Mouse (Mus musculus) G1E (cell line): ENCODE data around the gene Gm45062. TPM values are rescaled to one million over a fixed set of nuclear protein-coding genes. Genes with fewer than 3 reads are reported as not detected.

ENCODE experiments used
- ATAC-seq: 2 replicates; pipeline ENCODE4 v1.8.0; 2016; ENCODE audit warnings: mild to moderate bottlenecking; ENCODE audit not compliant: insufficient number of reproducible peaks, poor library complexity, low FRiP score, severe bottlenecking; ENCODE audit errors: extremely low read depth
- DNase-seq: peaks from one replicate; pipeline ENCODE4 v3.0.0; 2012; ENCODE audit warnings: low spot score
- H3K27me3 ChIP-seq: 2 replicates; pipeline ENCODE4 v1.6.1; 2012; ENCODE audit warnings: mild to moderate bottlenecking, low read length, inconsistent platforms; ENCODE audit not compliant: insufficient read depth
- H3K36me3 ChIP-seq: replicated peaks from 2 replicates; pipeline ENCODE3; 2012; ENCODE audit warnings: mild to moderate bottlenecking, inconsistent platforms
- H3K4me1 ChIP-seq: 2 replicates; pipeline ENCODE4 v1.6.1; 2012; ENCODE audit warnings: low read depth, low read length, inconsistent platforms, mixed read lengths; ENCODE audit not compliant: insufficient read depth
- H3K4me3 ChIP-seq: 2 replicates; pipeline ENCODE4 v1.5.1; 2012; ENCODE audit warnings: low read depth, mild to moderate bottlenecking, inconsistent platforms, low read length, moderate library complexity, mixed read lengths
- H3K9me3 ChIP-seq: replicated peaks from 2 replicates; pipeline ENCODE4 v1.6.1; 2012; ENCODE audit warnings: inconsistent platforms
- CTCF ChIP-seq: IDR thresholded peaks from 2 replicates; pipeline ENCODE4 v1.5.1; 2012; ENCODE audit warnings: low read depth, low read length, inconsistent platforms, mixed read lengths
- GATA1 ChIP-seq: IDR thresholded peaks from 2 replicates; pipeline ENCODE4 v1.6.1; 2012; ENCODE audit warnings: borderline replicate concordance, low read length, inconsistent platforms, mixed read lengths
- GATA2 ChIP-seq: IDR thresholded peaks from 2 replicates; pipeline ENCODE4 v1.6.1; 2012; ENCODE audit warnings: low read depth, low read length, inconsistent platforms, borderline replicate concordance
- POLR2AphosphoS5 ChIP-seq: IDR thresholded peaks from 2 replicates; pipeline ENCODE4 v1.6.1; 2012; ENCODE audit warnings: low read depth, low read length, inconsistent platforms; ENCODE audit not compliant: insufficient replicate concordance
- TAL1 ChIP-seq: conservative IDR thresholded peaks from 2 replicates; pipeline ENCODE4 v1.6.1; 2012; ENCODE audit warnings: low read depth, low read length, inconsistent platforms, mixed read lengths
- polyA plus RNA-seq: library from polyadenylated mRNA; stranded (reverse); fragments of >175 nt; gene quantifications from 2 replicates; pipeline ENCODE4 v1.2.3, GENCODE M21; 2012
- total RNA-seq, 2 experiments: library from RNA; stranded (forward) in 1 of 2; stranded (reverse) in 1 of 2; fragments of 200-1000 nt in 1 of 2; fragments of >200 nt in 1 of 2; fragmentation: Nextera tagmentation in 1 of 2; gene quantifications; 2 replicates each; pipeline ENCODE4 v1.2.3; 2014 to 2017

The Gm45062 gene
- total and polyA plus RNA-seq, 3 experiments = 57.6 to 88.3 TPM; not detected in 1

GRCm38 (mm10) chr6:8638122-8638521, 378.9 kb downstream of the Gm45062 start:
- Histone ChIP-seq H3K27me3 (peaks cover 39% of the 10 kb centered on the region), H3K9me3 (no peaks in the 10 kb centered on the region), H3K36me3 (no peaks in the 10 kb centered on the region), H3K4me3 (no peak overlapping the region), H3K4me1 (peaks cover 4% of the 10 kb centered on the region)
- ATAC-seq (no peak), DNase-seq (no peak)
- TF ChIP-seq TAL1 = no peak
- no peak for TF ChIP-seq POLR2AphosphoS5
- TF ChIP-seq GATA2 = no peak
- no peak for TF ChIP-seq CTCF
- no peak for TF ChIP-seq GATA1

DNA sequence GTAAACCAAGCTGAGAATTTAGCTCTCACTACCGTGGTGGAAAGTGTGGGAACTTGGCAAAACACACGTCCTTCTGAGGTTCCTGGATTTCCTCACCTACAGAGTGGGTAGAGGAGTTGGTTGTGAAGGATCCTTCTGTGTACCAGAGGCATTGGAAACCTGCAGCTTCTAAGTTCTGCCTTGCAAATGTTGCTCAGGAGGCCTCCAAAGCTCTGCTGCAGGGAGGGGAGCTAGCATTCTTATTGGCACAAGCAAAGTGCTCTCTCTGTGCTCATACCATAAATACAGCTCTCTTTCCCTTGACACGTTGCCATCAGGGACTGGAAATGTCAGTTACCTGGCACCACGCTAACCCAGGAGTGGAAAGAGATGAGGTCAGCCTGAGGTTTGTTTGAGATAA, 379.6 kb downstream of the Gm45062 start:
- no peak for ATAC-seq
- TF ChIP-seq TAL1 (no peak), CTCF (no peak), POLR2AphosphoS5 (no peak), GATA1 (no peak), GATA2 (no peak)
- H3K36me3 ChIP-seq = no peaks in the 10 kb centered on the region
- H3K9me3 ChIP-seq = no peaks in the 10 kb centered on the region
- no peak overlapping the region for H3K4me3 ChIP-seq
- no peak for DNase-seq
- peaks cover 39% of the 10 kb centered on the region for H3K27me3 ChIP-seq
- H3K4me1 ChIP-seq = peaks cover 4% of the 10 kb centered on the region

DNA sequence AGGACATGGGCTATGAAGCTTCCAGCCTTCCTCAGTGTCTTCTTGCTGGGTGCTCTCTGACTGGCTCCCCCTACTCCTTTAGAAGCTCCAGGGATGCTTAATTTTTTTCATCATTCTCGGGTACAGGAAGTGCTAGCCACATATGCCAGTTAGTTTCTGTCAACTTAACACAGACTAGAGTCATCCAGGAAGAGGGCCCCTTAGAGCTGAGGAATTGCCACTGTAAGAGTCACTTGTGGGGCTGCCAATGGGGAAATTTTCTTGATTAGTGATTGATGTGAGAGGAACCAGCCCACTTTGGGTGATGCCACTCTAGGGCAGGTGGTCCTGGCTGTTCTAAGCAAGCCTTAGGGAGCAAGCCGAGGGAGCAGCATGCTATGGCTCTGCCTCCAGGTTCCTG, 380.3 kb downstream of the Gm45062 start:
- H3K4me3 ChIP-seq = no peak overlapping the region
- TF ChIP-seq GATA2 (no peak), POLR2AphosphoS5 (no peak), GATA1 (no peak), CTCF (no peak), TAL1 (no peak)
- peaks cover 4% of the 10 kb centered on the region for H3K4me1 ChIP-seq
- ATAC-seq (no peak), DNase-seq (no peak)
- H3K36me3 ChIP-seq = no peaks in the 10 kb centered on the region
- H3K9me3 ChIP-seq = no peaks in the 10 kb centered on the region
- peaks cover 35% of the 10 kb centered on the region for H3K27me3 ChIP-seq

GRCm38 (mm10) chr6:8640863-8641262, 381.6 kb downstream of the Gm45062 start:
- Histone ChIP-seq H3K4me3 (no peak overlapping the region), H3K9me3 (no peaks in the 10 kb centered on the region), H3K4me1 (peaks cover 7% of the 10 kb centered on the region), H3K36me3 (no peaks in the 10 kb centered on the region), H3K27me3 (peaks cover 40% of the 10 kb centered on the region)
- no peak for DNase-seq
- ATAC-seq = no peak
- TF ChIP-seq TAL1 (no peak), CTCF (no peak), POLR2AphosphoS5 (no peak), GATA2 (no peak)

DNA sequence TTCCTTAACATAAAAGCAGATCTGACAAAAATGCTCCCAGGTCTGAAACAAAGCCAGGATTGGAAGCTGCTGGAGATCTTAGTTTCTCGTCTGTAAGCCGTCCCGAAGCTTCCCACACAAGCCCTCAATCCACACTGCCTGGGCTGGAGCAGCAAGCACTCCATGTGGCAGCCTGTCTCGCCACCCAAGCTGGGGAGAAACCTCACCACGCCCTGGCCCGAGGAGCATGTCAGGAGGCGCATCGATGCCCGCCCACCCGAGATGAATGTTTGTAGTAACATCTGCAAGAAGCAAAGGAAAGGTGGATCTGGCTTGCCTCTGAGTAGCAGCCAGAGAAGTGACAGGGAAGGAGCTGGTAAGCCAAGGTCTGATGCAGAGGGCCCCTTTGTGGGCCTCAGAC, 385.5 kb downstream of the Gm45062 start:
- TF ChIP-seq TAL1 (no peak), CTCF (no peak), POLR2AphosphoS5 (no peak)
- no peak overlapping the region for H3K4me3 ChIP-seq
- no peaks in the 10 kb centered on the region for H3K36me3 ChIP-seq
- DNase-seq = no peak
- no peak for ATAC-seq
- no peaks in the 10 kb centered on the region for H3K9me3 ChIP-seq
- H3K27me3 ChIP-seq = peaks cover 25% of the 10 kb centered on the region
- peaks cover 29% of the 10 kb centered on the region for H3K4me1 ChIP-seq

GRCm38 (mm10) chr6:8645708-8646107, 386.5 kb downstream of the Gm45062 start:
- Histone ChIP-seq H3K9me3 (no peaks in the 10 kb centered on the region), H3K4me1 (peaks cover 32% of the 10 kb centered on the region), H3K4me3 (no peak overlapping the region), H3K27me3 (peaks cover 19% of the 10 kb centered on the region), H3K36me3 (no peaks in the 10 kb centered on the region)
- DNase-seq (no peak), ATAC-seq (no peak)
- TF ChIP-seq GATA2 (no peak), POLR2AphosphoS5 (no peak), TAL1 (no peak)

Other genes with a start within 250 kb of the Gm45062 start
- gene Col28a1, start 66.8 kb upstream of the Gm45062 start, total RNA-seq (2014; fragmentation: Nextera tagmentation) = not detected in 2 replicates
- gene Col28a1, start 66.8 kb upstream of the Gm45062 start, total RNA-seq (2017) = 0.12 and 1.1 TPM in 2 replicates
- not detected in 2 replicates for gene Col28a1, start 66.8 kb upstream of the Gm45062 start, polyA plus RNA-seq
- 38.1 and 38.8 TPM in 2 replicates for gene Mios, start 50.2 kb upstream of the Gm45062 start, total RNA-seq (2014; fragmentation: Nextera tagmentation)
- 19.9 and 23.7 TPM in 2 replicates for gene Mios, start 50.2 kb upstream of the Gm45062 start, total RNA-seq (2017)
- 5.2 and 7.2 TPM in 2 replicates for gene Mios, start 50.2 kb upstream of the Gm45062 start, polyA plus RNA-seq
- gene Rpa3, start 277 bp upstream of the Gm45062 start, total RNA-seq (2014; fragmentation: Nextera tagmentation) = 20.2 and 21.6 TPM in 2 replicates
- 227 and 304 TPM in 2 replicates for gene Rpa3, start 277 bp upstream of the Gm45062 start, total RNA-seq (2017)
- gene Rpa3, start 277 bp upstream of the Gm45062 start, polyA plus RNA-seq = 1.9 and 2.3 TPM in 2 replicates
- gene Umad1, start 162 bp upstream of the Gm45062 start, total RNA-seq (2014; fragmentation: Nextera tagmentation) = 6.0 and 18.1 TPM in 2 replicates
- 6.7 and 7.0 TPM in 2 replicates for gene Umad1, start 162 bp upstream of the Gm45062 start, total RNA-seq (2017)
- gene Umad1, start 162 bp upstream of the Gm45062 start, polyA plus RNA-seq = 5.6 and 6.1 TPM in 2 replicates